In the genomic region with DNA sequence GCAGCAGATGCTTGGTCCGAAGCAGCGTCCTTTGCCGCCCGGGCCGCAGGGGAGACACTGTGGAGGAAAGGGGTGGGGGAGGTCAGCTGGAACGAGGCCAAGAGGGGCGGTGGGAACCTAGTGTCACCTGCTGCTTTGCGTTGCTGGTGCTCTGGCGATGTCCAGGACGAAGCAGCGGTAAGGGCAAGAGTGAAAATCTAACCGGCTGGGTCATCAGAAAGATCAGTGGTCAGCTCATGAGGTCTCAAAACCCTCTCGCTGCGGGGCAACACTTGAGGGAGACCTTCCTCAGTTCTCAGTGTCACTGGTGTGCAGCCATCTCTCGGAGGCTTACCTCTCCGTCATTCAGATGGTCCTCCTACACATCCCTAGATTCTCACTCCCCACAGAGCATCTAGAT, we compare ENCODE assay signal across 9 mouse cellular contexts. TPM values are rescaled to one million over a fixed set of nuclear protein-coding genes. Genes with fewer than 3 reads are reported as not detected.
A peak's percentile ranks its signal among the peaks of the same experiment; 100 is the strongest.
DNase-seq lines count a peak whose midpoint lies in the region; ATAC-seq lines count a peak whose summit lies in the region.
"Had no signal": no experiment of that assay in that cellular context is flagged by ENCODE, and none has a peak within 500 bp of the region (broad histone marks: within the 10 kb centered on the region; RNA-seq: fewer than 3 reads in every experiment).

No protein-coding gene starts in this region.

- H3K4me2 ChIP-seq in heart, embryonic 16.5 days (ENCODE audit: low read depth, low read length), result peak overlapping the region; percentile 69
- peak overlapping the region; percentile 69 for H3K4me2 ChIP-seq in embryonic facial prominence, embryonic 13.5 days
- H3K4me2 ChIP-seq in intestine, embryonic 15.5 days (replicated peaks), result peak overlapping the region; percentile 71
- H3K4me2 ChIP-seq in neural tube, embryonic 11.5 days (ENCODE audit: low read depth), result no peak overlapping the region; the same call in 1 of the 2 replicates

- H3K27me3 ChIP-seq in heart, embryonic 16.5 days (ENCODE audit: control insufficient read depth, insufficient read depth, low read length), result peaks cover 65% of the 10 kb centered on the region
- peaks cover 78% of the 10 kb centered on the region for H3K27me3 ChIP-seq in embryonic facial prominence, embryonic 13.5 days
- peaks cover 68% of the 10 kb centered on the region for H3K27me3 ChIP-seq in intestine, embryonic 15.5 days (replicated peaks)
- H3K27me3 ChIP-seq in neural tube, embryonic 11.5 days (ENCODE audit: control insufficient read depth, insufficient read depth, low read length), result peaks cover 68% of the 10 kb centered on the region

- H3K9me3 ChIP-seq in heart, embryonic 16.5 days (replicated peaks; ENCODE audit: control insufficient read depth, low read length), result no peaks in the 10 kb centered on the region
- no peaks in the 10 kb centered on the region for H3K9me3 ChIP-seq in embryonic facial prominence, embryonic 13.5 days
- H3K9me3 ChIP-seq in intestine, embryonic 15.5 days, result no peaks in the 10 kb centered on the region
- no peaks in the 10 kb centered on the region for H3K9me3 ChIP-seq in neural tube, embryonic 11.5 days (ENCODE audit: control insufficient read depth, low read length)

- H3K27ac ChIP-seq in heart, embryonic 16.5 days (ENCODE audit: low read length), result no peak overlapping the region
- no peak overlapping the region for H3K27ac ChIP-seq in embryonic facial prominence, embryonic 13.5 days
- H3K27ac ChIP-seq in intestine, embryonic 15.5 days, result no peak overlapping the region
- H3K27ac ChIP-seq in neural tube, embryonic 11.5 days (ENCODE audit: low read depth, low read length), result no peak overlapping the region

- peaks cover 23% of the 10 kb centered on the region for H3K4me1 ChIP-seq in heart, embryonic 16.5 days (ENCODE audit: control insufficient read depth, insufficient read depth, low read length)
- peaks cover 29% of the 10 kb centered on the region for H3K4me1 ChIP-seq in embryonic facial prominence, embryonic 13.5 days
- peaks cover 23% of the 10 kb centered on the region for H3K4me1 ChIP-seq in intestine, embryonic 15.5 days (replicated peaks)
- H3K4me1 ChIP-seq in neural tube, embryonic 11.5 days (ENCODE audit: control insufficient read depth, insufficient read depth, low read length), result 0 out of 2 replicates have a peak, but pooled peaks cover 3% of the 10 kb centered on the region

- no peaks in the 10 kb centered on the region for H3K36me3 ChIP-seq in heart, embryonic 16.5 days (ENCODE audit: control insufficient read depth, insufficient read depth)
- no peaks in the 10 kb centered on the region for H3K36me3 ChIP-seq in embryonic facial prominence, embryonic 13.5 days
- no peaks in the 10 kb centered on the region for H3K36me3 ChIP-seq in intestine, embryonic 15.5 days
- no peaks in the 10 kb centered on the region for H3K36me3 ChIP-seq in neural tube, embryonic 11.5 days (ENCODE audit: control insufficient read depth, insufficient read depth, low read length)

- no peak for DNase-seq in heart, postnatal 36 days
- DNase-seq in neural tube, embryonic 11.5 days (ENCODE audit: low spot score), result no peak
- no peak for DNase-seq in spleen, adult 18-20 months
- no peak for DNase-seq in c-Kit-positive CD71-positive TER-119-positive erythroid progenitor cells, embryonic 14.5 days (ENCODE audit: low spot score)
- DNase-seq in cerebellum, adult 9-10 months, result no peak

- no peak for ATAC-seq in heart, embryonic 16.5 days (replicated peaks; ENCODE audit: extremely low read depth, insufficient read depth, low FRiP score)
- no peak for ATAC-seq in embryonic facial prominence, embryonic 13.5 days (ENCODE audit: insufficient number of reproducible peaks, insufficient read depth, low FRiP score, low TSS enrichment, low read depth)
- no peak for ATAC-seq in intestine, embryonic 15.5 days
- ATAC-seq in neural tube, embryonic 11.5 days (ENCODE audit: insufficient read depth, low FRiP score, low TSS enrichment), result no peak

- H3K9ac ChIP-seq in heart, embryonic 16.5 days (ENCODE audit: low read length), result peak overlapping the region; percentile 52; the same call in 1 of the 2 replicates
- H3K9ac ChIP-seq in embryonic facial prominence, embryonic 13.5 days, result peak overlapping the region; percentile 67; the same call in 1 of the 2 replicates
- H3K9ac ChIP-seq in intestine, embryonic 15.5 days, result no peak overlapping the region
- no peak overlapping the region for H3K9ac ChIP-seq in neural tube, embryonic 11.5 days (ENCODE audit: low read length)

- peak overlapping the region; percentile 48 for H3K4me3 ChIP-seq in heart, embryonic 16.5 days (ENCODE audit: low read length)
- H3K4me3 ChIP-seq in embryonic facial prominence, embryonic 13.5 days, result peak overlapping the region; percentile 40
- H3K4me3 ChIP-seq in intestine, embryonic 15.5 days (replicated peaks), result peak overlapping the region; percentile 32
- H3K4me3 ChIP-seq in neural tube, embryonic 11.5 days (ENCODE audit: low read depth, low read length), result peak overlapping the region; percentile 18
- H3K4me3 ChIP-seq: erythroblast, embryonic 14.5 days had no signal

- WGBS in heart, embryonic 16.5 days, result 6% methylated on average over 16 of the region's 16 CpGs
- WGBS in embryonic facial prominence, embryonic 13.5 days, result 4% methylated on average over 16 of the region's 16 CpGs
- WGBS in intestine, embryonic 15.5 days, result 3% methylated on average over 16 of the region's 16 CpGs
- 4% methylated on average over 16 of the region's 16 CpGs for WGBS in neural tube, embryonic 11.5 days

- intact Hi-C loops in heart, postnatal 36 days (cut with DNase I), result no loop called here

RNA-seq across cellular contexts. Expression of gene Avp, which starts 1.2 kb away (rescaled TPM):
- polyA plus RNA-seq in heart, embryonic 16.5 days (2015; fragmentation: Nextera tagmentation; extraction: Ambion mirVana), result 0.37 TPM in 1 of 2 replicates, not detected in the other
- 1 to 10 TPM in 1 of 2 experiments, under 1 TPM in 1; 0.68 to 4.8 TPM for total RNA-seq in heart, postnatal 36 days (2021)
- polyA plus RNA-seq in embryonic facial prominence, embryonic 13.5 days (2015; fragmentation: Nextera tagmentation; extraction: Ambion mirVana), result not detected in 2 replicates
- polyA plus RNA-seq in intestine, embryonic 15.5 days (2015; fragmentation: Nextera tagmentation; extraction: Ambion mirVana), result not detected in 2 replicates
- not detected in 2 replicates for polyA plus RNA-seq in neural tube, embryonic 11.5 days (2014; fragmentation: Nextera tagmentation; extraction: Ambion mirVana)
- polyA plus RNA-seq: erythroblast, embryonic 14.5 days had no signal

RNA-seq across cellular contexts. Expression of gene Oxt, which starts 5.2 kb away (rescaled TPM):
- polyA plus RNA-seq in heart, embryonic 16.5 days (2015; fragmentation: Nextera tagmentation; extraction: Ambion mirVana), result not detected in 2 replicates
- not detected for total RNA-seq in heart, postnatal 36 days (2021)
- polyA plus RNA-seq in embryonic facial prominence, embryonic 13.5 days (2015; fragmentation: Nextera tagmentation; extraction: Ambion mirVana), result not detected in 2 replicates
- polyA plus RNA-seq in intestine, embryonic 15.5 days (2015; fragmentation: Nextera tagmentation; extraction: Ambion mirVana), result not detected in 2 replicates
- 0.48 TPM in 1 of 2 replicates, not detected in the other for polyA plus RNA-seq in neural tube, embryonic 11.5 days (2014; fragmentation: Nextera tagmentation; extraction: Ambion mirVana)
- polyA plus RNA-seq: erythroblast, embryonic 14.5 days had no signal

RNA-seq across cellular contexts. Expression of gene Mrps26, which starts 17.7 kb away (rescaled TPM):
- polyA plus RNA-seq in heart, embryonic 16.5 days (2015; fragmentation: Nextera tagmentation; extraction: Ambion mirVana), result 71.6 and 78.7 TPM in 2 replicates
- 10 to 100 TPM; 66.1 to 70.0 TPM for total RNA-seq in heart, postnatal 36 days (2021)
- 76.0 and 89.4 TPM in 2 replicates for polyA plus RNA-seq in embryonic facial prominence, embryonic 13.5 days (2015; fragmentation: Nextera tagmentation; extraction: Ambion mirVana)
- polyA plus RNA-seq in intestine, embryonic 15.5 days (2015; fragmentation: Nextera tagmentation; extraction: Ambion mirVana), result 84.4 and 94.1 TPM in 2 replicates
- polyA plus RNA-seq in neural tube, embryonic 11.5 days (2014; fragmentation: Nextera tagmentation; extraction: Ambion mirVana), result 77.0 and 85.8 TPM in 2 replicates

RNA-seq across cellular contexts. Expression of gene Fastkd5, which starts 48.6 kb away (rescaled TPM):
- polyA plus RNA-seq in heart, embryonic 16.5 days (2015; fragmentation: Nextera tagmentation; extraction: Ambion mirVana), result 13.3 and 13.9 TPM in 2 replicates
- 1 to 10 TPM; 7.1 to 8.0 TPM for total RNA-seq in heart, postnatal 36 days (2021)
- polyA plus RNA-seq in embryonic facial prominence, embryonic 13.5 days (2015; fragmentation: Nextera tagmentation; extraction: Ambion mirVana), result 14.7 and 16.2 TPM in 2 replicates
- 14.0 and 16.3 TPM in 2 replicates for polyA plus RNA-seq in intestine, embryonic 15.5 days (2015; fragmentation: Nextera tagmentation; extraction: Ambion mirVana)
- 20.4 and 21.8 TPM in 2 replicates for polyA plus RNA-seq in neural tube, embryonic 11.5 days (2014; fragmentation: Nextera tagmentation; extraction: Ambion mirVana)

RNA-seq across cellular contexts. Expression of gene Ubox5, which starts 48.6 kb away (rescaled TPM):
- polyA plus RNA-seq in heart, embryonic 16.5 days (2015; fragmentation: Nextera tagmentation; extraction: Ambion mirVana), result 6.5 and 8.2 TPM in 2 replicates
- total RNA-seq in heart, postnatal 36 days (2021), result 1 to 10 TPM; 3.7 to 4.1 TPM
- polyA plus RNA-seq in embryonic facial prominence, embryonic 13.5 days (2015; fragmentation: Nextera tagmentation; extraction: Ambion mirVana), result 13.2 and 14.2 TPM in 2 replicates
- 12.0 and 12.2 TPM in 2 replicates for polyA plus RNA-seq in intestine, embryonic 15.5 days (2015; fragmentation: Nextera tagmentation; extraction: Ambion mirVana)
- 19.1 and 21.6 TPM in 2 replicates for polyA plus RNA-seq in neural tube, embryonic 11.5 days (2014; fragmentation: Nextera tagmentation; extraction: Ambion mirVana)

Comparison
In these comparisons a context has a peak if more than half of its experiments do, and no peak if none do; other contexts are left out.
1. H3K9ac ChIP-seq: peak in heart, embryonic 16.5 days (single experiment) and embryonic facial prominence, embryonic 13.5 days (single experiment); none in intestine, embryonic 15.5 days (single experiment) and neural tube, embryonic 11.5 days (single experiment).
2. Peak in every context shown above with its lines, with median percentiles within 50 percentile points of each other: H3K4me3 ChIP-seq.